Mouse (Mus musculus): Measurements from ENCODE around the gene Serpinc1.
"Not testable (repeated sequence)": the region's sequence is repeated elsewhere in the genome, so short reads cannot be mapped to it uniquely, and the experiment has no call there.

Gene Serpinc1

DNA sequence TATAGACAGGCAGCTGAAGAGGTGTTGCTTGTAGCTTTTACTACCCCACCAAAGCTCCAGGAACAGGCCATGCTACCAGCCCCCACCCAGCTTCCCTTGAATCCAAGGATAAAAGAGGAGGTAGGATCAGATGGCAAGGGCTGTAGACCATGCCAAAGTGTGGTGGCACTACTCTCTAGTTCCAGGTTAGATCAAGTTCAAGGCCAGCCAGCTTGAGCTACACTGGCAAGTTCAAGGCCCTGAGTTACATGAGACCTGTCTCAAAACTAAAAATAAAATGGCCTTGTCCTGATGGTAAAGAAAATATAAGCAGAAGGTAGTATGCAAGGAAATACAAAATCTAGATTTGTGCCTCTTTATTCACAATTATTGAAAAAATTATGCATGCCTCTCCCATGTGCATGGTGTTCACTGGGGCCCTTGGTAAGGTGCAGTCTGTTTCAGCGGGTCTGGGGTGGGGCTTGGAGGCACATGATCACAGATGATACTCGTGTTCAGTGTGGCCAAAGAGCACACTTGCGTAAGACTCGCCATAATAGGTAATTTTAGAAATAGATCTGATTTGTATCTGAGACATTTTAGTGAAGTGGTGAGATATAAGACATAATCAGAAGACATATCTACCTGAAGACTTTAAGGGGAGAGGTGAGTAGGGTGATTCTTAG lies at the start of gene Serpinc1:
Gene Serpinc1, plus strand, starts transcription at position 515 of the 665 bp plus-strand sequence.
- DNase-seq, result no peak

DNA sequence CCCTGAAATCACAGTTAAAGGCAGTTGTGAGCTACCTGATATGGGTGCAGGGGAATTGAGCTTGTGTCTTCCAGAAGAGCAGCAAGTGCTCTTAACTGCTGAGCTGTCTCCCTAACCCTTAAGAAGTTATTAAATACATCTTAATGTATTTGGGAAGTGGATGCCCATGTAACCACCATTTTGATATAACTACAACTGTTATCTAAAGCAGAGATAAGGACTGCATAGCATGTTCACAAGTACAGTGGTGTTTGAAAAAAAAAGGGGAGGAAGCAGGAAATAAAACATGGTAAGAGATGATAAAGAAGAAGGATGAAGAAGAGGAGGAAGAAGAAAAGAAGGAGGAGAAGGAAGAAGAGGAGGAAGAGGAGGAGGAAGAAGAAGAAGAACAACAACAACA lies 47.1 kb upstream of the Serpinc1 start:
- DNase-seq, result no peak

DNA sequence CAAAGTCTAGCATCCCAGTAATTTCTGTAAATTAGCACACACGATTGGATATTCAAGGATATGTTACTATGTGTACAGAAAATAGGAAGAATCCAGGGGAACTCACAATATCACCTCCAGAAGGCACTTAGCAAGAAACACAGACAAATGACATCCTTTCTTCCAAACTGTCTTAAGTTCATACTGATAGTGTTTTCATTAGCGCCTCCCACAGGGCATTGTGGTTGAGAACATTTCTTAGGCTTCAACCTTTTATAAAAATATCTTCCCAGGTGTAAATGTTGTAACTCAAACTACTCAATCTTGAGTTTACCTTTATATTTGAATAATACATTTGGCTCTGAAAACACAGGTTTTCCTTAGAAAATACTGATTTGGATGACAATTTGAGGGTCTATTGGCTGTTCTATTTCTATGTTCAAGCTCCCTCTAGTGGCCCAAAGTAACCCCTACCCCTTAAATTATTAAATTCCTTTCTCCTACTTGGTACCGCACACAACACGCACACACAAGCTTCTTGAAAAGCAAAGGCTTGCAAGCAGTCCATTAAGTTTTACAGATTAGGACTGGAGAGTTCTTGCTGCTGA lies 44.4 kb upstream of the Serpinc1 start:
- DNase-seq, result peak in 1 of 2 experiments; percentile 24

DNA sequence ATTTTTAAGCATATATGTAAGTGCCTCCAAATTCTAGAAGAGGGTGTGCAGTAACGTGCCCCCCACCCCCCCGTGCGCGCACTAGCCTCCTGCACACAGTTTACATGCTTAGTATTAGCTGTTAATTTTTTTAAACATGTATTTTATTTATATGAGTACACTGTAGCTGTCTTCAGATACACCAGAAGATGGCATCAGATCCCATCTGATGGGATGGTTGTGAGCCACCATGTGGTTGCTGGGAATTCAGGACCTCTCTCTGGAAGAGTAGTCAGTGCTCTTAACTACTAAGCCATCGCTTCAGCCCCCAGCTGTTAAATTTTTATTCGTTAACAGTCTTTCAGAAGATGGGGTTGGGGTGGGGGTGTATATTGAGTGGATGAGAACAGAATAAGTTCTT lies 42.8 kb upstream of the Serpinc1 start:
- no peak for DNase-seq

DNA sequence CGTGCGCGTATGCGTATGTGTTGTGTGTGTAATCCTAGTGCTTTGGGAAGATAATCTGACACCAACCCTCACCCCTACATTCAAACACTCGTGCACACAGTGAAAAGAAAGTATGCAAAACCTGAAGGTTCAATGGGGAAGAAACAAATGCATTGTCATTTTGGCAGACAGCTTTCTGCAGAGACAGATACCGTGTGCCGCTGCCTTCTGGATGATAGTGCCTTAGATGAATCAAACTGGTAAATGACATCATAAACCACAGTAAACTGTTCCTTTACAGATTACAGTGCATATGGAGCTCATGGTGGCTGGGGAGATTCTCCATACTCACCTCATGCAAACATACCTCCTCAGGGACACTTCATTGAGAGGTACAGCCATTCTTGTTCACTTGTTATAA lies 15.2 kb upstream of the Serpinc1 start:
- DNase-seq, result no peak

DNA sequence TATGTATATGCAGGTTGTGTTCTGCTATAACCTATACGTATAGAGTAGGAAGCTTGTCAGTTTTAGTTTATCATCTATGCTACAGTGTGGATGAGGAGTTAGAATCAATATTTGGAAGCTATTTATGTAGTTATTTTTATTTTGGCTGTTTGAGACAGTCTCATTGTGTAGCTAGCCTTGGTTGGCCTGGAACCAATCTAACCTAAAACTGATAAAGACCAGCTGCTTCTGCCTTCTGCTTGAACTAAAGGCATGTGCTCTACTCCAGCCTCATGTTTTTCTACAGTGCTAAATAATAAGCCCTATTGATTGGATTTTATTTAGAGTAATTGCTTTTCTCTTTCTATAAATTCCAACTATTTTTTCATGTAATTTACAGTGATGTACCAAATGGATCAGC lies 11.1 kb upstream of the Serpinc1 start:
- DNase-seq, result no peak

DNA sequence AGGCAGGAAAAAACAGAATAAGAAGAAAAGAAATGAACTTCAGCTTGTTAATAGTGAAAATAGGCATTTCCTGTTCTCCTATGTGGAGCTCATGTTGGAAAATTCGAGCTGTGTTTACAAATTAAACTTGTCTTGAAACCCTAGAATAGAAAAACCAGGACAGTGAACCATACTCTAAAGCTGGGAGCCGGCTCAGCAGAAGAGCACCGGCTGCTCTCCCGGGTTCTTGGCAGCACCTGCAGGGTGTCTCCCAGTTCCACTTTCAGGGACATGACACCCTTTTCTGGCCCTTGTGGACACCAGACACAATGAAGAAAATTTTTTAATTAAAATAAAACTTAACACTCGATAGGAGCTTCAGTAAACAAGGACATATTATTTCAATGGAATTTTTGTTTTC lies 9.7 kb upstream of the Serpinc1 start:
- DNase-seq, result peak in 1 of 2 experiments; percentile 8

DNA sequence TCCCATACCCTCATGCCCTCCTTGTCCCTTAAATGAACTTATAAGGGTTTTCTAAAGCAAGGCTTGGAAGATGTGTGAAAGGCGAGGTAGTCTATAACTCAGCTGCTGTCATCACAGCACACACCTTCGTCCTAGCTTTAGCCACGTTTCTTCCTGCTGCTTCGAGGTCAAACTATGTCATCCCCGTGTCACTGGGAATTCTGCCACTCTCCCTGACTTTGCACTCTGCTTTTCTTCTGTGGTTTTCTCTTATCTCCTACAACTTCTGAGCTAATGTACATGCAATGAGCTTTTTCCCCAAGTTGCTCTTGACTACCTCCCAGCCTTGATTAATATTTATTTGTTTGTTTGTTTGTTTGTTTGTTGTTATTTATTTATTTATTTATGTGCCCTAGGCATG lies 1.6 kb downstream of the Serpinc1 start:
- DNase-seq, result no peak

DNA sequence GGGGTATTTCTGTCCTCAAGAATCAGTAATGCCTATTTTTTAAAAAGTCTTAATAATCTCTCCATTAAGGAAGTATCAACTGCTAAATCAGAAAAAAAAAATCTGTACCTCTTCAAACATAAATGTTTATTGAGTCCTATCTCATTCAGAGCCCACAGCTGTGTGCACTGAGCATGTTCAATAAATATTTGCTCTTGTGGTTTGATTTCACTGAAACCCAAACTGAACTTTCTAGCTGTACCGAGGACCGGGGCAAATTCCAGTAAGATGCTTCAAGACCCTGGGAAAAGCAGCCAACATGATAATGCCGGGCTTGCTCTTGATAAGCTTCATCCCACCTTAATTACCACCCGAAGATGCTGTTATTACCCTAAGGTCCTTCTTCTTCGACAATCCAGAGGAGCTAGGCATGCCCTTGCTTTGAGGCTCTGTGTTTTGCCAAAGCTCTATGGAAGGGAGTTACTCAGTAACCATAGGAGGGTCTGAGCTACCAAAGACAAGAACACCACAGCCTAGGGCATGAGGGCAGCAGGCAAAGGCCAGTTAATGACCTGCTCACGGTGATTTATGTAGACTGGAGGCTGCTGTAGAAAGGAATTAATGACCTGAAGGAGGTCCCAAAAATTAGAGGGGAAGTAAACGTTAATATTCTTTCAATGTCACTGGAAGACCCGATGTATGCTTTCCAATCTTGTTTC lies 2.3 kb downstream of the Serpinc1 start:
- no peak for DNase-seq

DNA sequence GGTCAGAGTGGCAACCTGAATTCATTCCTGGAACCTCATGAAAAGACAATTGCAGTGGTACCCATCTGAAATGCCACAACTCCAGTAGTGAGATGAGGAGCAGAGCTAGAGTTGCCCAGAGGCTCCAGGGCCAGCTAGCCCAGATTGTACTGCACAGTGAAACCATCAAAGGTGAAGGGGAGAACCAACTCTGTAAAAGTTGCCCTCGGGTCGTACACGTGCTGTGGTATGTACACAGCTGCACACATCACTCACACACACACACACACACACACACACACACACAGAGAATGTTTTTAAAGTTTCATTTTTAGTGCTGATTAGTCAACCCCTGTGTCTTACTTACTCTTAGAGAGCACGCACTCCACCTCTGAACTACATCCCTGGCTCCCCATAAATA lies 3.0 kb downstream of the Serpinc1 start:
- DNase-seq, result no peak

DNA sequence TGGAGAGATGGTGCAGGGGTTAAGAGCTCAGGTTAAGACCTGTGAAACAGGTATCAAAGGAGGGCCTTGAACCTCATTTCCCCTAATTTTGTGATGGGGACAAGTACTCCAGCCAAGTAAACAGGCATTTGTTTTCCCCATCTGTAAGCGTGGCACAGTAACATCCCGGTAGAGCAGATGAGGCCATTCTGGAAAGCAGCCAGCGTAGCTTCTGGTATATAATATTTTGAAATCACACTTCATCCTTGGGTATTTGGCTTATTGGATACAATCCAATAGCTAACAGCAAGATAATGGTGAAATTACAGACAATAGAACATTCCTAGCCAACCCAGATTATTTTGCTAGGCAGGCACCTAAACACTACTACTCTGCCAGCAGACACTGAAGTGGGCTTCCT lies 4.5 kb downstream of the Serpinc1 start:
- no peak for DNase-seq

DNA sequence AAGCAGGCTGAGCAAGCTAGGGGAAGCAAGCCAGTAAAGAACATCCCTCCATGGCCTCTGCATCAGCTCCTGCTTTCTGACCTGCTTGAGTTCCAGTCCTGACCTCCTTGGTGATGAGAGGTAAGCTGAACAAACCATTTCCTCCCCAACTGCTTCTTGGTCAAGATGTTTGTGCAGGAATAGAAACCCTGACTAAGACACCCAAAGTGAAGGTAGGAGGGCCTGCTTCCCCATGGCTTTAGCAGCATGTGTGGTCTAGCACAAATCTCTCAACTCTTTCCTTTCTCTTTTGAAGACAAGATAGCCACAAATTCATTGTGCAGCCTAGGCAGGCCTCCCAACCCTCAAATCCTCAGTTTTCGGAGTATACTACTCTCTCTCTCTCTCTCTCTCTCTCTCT lies 6.3 kb downstream of the Serpinc1 start:
- not testable (repeated sequence) for DNase-seq

DNA sequence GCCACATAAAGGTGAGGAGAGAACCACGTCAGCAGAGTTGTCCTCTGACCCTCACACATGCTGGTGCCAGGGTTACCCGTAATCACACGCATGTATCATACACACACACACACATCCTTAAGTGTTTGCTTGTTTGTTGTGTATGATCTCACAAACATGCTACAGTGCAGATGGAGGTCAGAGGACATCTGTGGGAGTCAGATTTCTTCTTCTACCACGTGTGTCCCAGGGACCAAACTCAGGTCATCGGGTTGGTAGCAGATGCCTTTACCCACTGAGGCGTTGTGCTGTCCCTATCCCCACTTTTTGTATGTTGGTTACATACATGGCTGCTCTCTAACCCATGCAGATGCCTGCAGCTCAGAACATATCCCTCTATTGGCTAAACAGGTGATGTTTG lies 7.1 kb downstream of the Serpinc1 start:
- DNase-seq, result no peak

DNA sequence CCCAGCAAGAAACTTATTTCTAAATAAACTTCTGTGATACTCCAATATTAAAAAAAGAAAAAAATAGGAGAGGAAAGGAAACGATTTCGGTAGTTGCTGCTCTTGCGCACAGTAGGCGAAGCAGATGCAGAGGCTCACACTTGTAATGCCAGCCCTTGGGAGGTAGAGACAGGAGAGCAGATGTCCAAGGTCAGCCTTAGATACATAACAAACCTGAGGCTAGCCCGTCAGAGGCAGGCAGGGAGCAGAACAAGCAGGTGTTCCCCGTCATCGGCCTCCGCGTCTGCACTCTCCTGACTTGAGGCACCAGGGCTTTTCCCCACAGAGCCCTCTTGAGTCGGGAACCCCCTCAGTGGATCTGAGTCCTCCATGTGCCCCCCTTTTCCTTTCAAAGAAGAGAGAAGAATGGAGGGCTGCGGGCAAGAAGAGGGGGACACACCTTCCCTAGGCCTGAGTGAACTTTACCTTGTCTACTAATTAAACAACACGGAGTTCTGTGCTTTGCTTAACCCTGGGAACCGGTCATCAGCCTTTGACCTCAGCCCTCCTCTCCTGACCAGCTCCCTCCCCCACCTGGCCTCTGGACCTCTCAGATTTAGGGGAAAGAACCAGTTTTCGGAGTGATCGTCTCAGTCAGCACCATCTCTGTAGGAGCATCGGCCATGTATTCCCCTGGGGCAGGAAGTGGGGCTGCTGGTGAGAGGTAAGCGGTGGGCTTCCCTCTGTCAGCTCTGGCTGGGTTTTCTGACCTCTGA lies 8.7 kb downstream of the Serpinc1 start:
- no peak for DNase-seq

DNA sequence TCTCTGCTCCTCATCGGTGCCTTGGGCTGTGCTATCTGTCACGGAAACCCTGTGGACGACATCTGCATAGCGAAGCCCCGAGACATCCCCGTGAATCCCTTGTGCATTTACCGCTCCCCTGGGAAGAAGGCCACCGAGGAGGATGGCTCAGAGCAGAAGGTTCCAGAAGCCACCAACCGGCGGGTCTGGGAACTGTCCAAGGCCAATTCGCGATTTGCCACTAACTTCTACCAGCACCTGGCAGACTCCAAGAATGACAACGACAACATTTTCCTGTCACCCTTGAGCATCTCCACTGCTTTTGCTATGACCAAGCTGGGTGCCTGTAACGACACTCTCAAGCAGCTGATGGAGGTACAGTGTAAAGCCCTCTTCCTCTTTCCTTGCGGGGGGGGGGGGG lies 11.0 kb downstream of the Serpinc1 start:
- DNase-seq, result no peak

DNA sequence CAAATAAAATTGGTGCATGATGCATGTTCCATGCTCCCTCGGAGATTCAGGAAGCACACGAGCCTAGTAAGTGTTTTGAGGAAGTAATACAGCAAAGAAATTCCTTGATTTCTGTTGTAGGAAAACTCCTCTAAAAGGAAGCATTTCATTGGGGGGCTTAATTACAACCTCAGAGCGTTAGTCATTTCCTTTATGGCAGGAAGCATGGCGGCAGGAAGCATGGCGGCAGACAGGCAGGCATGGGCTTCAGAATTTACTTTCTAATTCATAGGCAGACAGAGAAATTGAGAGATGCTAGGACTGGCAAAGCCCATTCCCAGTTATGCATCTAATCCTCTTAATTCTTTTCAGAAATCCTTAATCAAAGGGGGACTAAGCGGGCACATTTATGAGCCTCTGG lies 15.5 kb downstream of the Serpinc1 start:
- no peak for DNase-seq

DNA sequence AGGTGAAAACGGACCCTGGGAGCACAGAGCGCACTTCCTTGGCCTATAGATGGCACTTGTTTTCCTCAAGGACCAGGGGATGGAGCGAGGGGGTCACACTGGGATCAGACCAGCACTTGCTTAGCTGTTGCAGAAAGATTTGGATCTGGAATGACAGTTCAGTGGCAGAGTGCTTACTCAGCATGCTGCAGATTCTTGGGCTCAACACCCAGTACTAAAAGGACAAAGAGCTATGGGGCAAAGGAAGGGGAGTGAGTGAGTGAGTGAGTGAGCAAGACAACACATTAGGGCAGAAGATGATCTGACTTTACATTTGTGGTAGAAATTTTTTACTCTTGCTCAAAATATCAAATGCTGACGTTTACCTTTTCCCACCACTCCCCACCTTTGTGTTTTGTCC lies 26.6 kb downstream of the Serpinc1 start:
- DNase-seq, result no peak

DNA sequence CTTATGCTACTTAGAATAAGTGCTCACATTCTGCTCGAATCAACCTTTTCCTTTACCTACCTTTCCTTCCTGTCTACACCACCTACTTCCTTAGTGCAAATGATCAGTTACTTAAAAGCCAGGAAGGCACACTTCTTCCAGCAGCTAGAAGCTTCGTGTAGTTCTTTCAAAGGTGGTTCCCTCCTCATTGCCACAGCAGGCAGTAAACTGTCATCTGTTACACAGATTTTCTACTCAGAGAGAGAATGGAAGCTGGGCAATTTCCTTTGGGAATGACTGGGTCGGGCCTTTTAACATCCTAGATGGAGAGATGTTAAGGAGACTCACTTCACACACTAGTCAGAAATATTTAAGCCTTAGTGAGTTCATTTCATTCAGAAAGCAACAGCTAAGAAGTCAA lies 27.1 kb downstream of the Serpinc1 start:
- DNase-seq, result no peak

DNA sequence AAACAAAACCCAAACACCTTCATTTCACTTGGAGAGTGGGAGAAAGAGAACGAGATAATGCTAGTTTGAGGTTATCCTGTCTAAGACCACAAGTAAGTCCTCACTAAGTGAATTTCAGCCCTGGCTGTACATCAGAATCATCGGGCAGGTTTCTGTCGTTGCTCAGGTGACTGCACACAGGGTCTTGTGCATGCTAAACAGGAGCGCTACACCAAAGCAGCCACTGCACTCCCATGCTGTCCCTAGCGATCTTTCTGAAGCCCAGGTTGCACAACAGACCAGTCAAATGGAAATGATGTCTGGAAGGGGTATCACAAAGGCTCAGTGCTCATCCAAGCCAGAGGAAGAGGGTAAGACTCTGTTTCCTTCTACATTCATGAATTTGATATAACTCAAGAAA lies 28.1 kb downstream of the Serpinc1 start:
- no peak for DNase-seq

DNA sequence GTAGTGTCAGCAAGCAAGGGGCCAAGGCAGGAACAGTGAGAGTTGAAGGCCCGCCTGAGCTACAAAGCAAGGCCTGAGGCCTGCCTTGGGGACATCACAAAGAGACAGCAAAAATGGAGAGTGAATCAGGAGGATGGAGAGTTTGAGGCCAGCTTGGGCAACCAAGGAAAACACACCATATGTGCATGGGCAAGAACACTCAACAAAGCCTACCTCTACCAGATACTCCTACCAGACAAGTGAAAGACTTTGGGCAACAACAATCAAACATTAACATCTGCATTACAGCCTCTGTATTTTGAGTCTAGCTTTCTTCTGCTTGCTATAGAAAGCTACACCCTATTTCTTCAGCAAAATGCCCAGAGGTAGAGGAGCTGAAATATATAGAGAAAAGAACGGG lies 29.7 kb downstream of the Serpinc1 start:
- DNase-seq, result no peak

DNA sequence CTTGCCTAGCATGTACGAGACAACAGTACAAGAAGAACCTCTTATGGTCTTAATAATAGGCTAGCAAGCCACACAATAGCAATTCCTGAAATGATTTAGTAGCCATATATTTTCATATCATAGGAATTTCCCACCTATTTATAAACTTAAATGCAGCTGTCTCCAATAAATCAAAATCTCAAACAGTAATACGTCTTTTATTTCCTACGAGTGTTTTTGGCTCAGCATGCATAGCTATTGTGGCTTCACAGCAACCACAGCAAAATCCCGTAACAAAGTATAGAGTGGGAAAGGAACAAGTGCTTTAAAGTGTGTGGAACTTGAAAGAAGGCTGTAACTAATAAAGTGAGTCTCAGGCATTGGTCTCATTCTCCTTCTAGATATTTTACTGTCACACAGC lies 32.1 kb downstream of the Serpinc1 start:
- DNase-seq, result no peak

DNA sequence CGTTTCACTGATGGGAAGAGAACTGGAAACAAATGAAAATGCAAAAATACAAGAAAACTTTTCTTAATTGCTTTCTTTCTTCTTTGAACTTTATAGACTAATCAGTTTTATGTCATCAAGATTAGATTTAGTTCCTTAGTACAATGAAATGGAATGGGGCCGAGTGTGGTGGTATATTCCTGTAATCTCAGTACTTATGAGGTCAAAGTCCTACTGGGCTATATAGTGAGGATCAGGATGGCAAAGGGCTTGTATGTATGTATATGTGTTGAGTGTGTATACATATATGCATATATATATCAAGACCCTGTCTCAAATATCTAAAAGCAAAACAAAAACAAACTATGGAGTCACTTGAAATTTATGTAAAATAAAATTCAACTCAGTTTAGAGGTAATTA lies 38.0 kb downstream of the Serpinc1 start:
- no peak for DNase-seq

DNA sequence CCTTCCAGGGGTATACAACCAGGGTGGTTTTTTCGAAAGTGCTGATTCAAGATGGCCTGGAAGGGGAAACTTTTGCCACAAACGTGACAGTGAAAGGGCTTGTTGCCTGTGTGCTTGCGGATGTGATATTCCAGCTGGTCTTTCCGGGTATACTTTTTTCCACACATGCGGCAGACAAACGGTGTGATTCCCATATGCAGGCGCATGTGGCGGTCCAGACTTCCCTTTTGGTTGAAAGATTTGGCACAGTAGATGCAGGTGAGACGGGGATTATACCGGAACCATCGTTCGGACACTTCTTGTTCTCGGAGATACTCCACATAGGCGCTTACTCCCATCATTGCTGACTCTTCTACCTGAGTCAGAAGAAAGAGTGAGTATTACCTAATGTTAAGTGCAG lies 41.7 kb downstream of the Serpinc1 start:
- DNase-seq, result no peak
